In the genomic region with DNA sequence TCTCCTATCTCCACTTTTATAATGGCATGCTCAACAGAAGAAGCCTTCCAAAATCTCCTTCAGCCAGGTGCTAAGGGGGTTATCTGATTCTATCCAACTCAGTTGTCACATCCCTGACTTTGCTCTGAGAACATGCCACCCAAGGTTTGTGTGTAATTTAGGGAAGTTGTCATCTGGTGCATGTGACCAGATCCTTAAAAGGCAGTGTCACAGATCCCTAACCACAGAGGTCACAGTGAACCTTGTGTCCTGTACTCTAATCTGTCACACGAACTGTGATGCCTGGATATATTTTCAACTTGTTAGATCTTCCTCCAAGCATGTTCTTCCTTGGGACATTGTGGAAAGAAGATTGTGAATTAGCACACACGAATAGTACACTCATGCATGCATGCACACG, we compare ENCODE assay signal across 19 mouse cellular contexts.
"Had no signal": no experiment of that assay in that cellular context is flagged by ENCODE, and none has a peak within 500 bp of the region (broad histone marks: within the 10 kb centered on the region; RNA-seq: fewer than 3 reads in every experiment).

No protein-coding gene starts in this region.

- H3K4me2 ChIP-seq: liver, embryonic 15.5 days; lung, embryonic 15.5 days; midbrain, embryonic 11.5 days; midbrain, embryonic 13.5 days; midbrain, embryonic 15.5 days; neural tube, embryonic 12.5 days had no signal

- H3K27ac ChIP-seq: liver, embryonic 15.5 days; lung, embryonic 15.5 days; macrophage; midbrain, embryonic 13.5 days; midbrain, embryonic 15.5 days; neural tube, embryonic 12.5 days had no signal

- H3K4me3 ChIP-seq: liver, embryonic 15.5 days; lung, embryonic 15.5 days; megakaryocyte, embryonic 14.5 days; midbrain, embryonic 13.5 days; midbrain, embryonic 15.5 days; neural tube, embryonic 12.5 days had no signal

- DNase-seq: liver, postnatal 0 days; lung, adult 2 months; lung, postnatal 14 days; lung, postnatal 36 days; right cerebral cortex, postnatal 25 days; right cerebral cortex, postnatal 4 days; spleen, adult 18-20 months; thymus, adult 18-20 months; thymus, postnatal 14 days; thymus, postnatal 36 days had no signal

- H3K4me1 ChIP-seq: liver, embryonic 15.5 days; megakaryocyte, embryonic 14.5 days; midbrain, embryonic 13.5 days; midbrain, embryonic 15.5 days; neural tube, embryonic 12.5 days had no signal

- H3K9me3 ChIP-seq: liver, embryonic 15.5 days; lung, embryonic 15.5 days; megakaryocyte, embryonic 14.5 days; midbrain, embryonic 13.5 days; midbrain, embryonic 15.5 days; neural tube, embryonic 12.5 days had no signal

- H3K27me3 ChIP-seq: liver, embryonic 15.5 days; lung, embryonic 15.5 days; megakaryocyte, embryonic 14.5 days; midbrain, embryonic 13.5 days; midbrain, embryonic 15.5 days; neural tube, embryonic 12.5 days had no signal

- ATAC-seq: liver, postnatal 0 days; lung, postnatal 0 days; midbrain, embryonic 13.5 days; midbrain, embryonic 15.5 days had no signal

- H3K9ac ChIP-seq: liver, embryonic 15.5 days; liver, postnatal 0 days; lung, embryonic 15.5 days; midbrain, embryonic 13.5 days; midbrain, embryonic 15.5 days; neural tube, embryonic 12.5 days had no signal

- H3K36me3 ChIP-seq: liver, embryonic 15.5 days; lung, embryonic 15.5 days; midbrain, embryonic 13.5 days; midbrain, embryonic 15.5 days; neural tube, embryonic 12.5 days had no signal
